Mouse (Mus musculus) large intestine, adult 2 months (tissue): ENCODE results near the gene Sox13. TPM values are rescaled to one million over a fixed set of nuclear protein-coding genes. Genes with fewer than 3 reads are reported as not detected.
"Not testable (repeated sequence)": the region's sequence is repeated elsewhere in the genome, so short reads cannot be mapped to it uniquely, and the experiment has no call there.

Source experiments
- DNase-seq: peaks from one replicate; pipeline ENCODE4 v3.0.0-alpha.2; 2012; ENCODE audit warnings: low read depth, low spot score
- WGBS: fragments of 180-500 bp; shearing (Covaris S2); methylation state at CpG from one replicate; pipeline ENCODE4 v1.1.7; 2018; 5-methylcytosine and 5-hydroxymethylcytosine counted together
- polyA plus RNA-seq: library from polyadenylated mRNA; depleted of rRNA; stranded (reverse); fragments of >200 nt; gene quantifications from 2 replicates; pipeline ENCODE4 v1.2.3, GENCODE M21; 2012; rRNA removed

Gene Sox13
- polyA plus RNA-seq, 1 experiment, result 52.1 TPM

DNA sequence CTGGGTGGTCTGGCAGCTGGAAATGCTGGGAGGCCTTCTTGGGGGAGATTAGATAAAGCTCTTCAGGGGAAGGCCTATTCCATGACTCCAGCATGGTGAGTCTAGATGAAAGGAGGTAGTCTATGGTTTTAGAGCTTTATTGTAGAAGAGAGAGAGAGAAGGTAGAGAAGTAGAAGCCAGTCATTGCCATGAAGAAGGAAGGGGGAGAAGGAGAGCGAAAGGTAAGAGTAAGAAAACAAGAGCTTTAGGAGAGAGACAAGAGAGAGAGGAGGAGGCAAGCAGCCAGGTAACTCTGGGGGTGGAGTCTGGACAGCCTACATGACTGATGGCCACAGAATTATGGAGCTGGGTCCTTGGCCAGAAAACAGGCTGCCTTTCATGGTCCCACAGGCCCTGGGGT lies 74.0 kb downstream of the Sox13 start, which contains the start of gene Ren1:
Ren1 (plus strand) TSS at position 301 of the 400 bp plus-strand sequence.
- 91% methylated on average over 1 of the region's 1 CpGs for WGBS

GRCm38 (mm10) chr1:133347693-133348520 lies 76.3 kb downstream of the Sox13 start:
- 37% methylated on average over 11 of the region's 11 CpGs for WGBS
- DNase-seq, result peak; percentile 43

More for the DNA sequence above, 74.0 kb downstream of the Sox13 start, which contains the start of gene Ren1:
- DNase-seq, result no peak

- DNase-seq, result no peak
- WGBS, result 83% methylated on average over 3 of the region's 3 CpGs
These were observed 77.0 kb downstream of the Sox13 start for GRCm38 (mm10) chr1:133347226-133347625.

- WGBS, result 73% methylated on average over 9 of the region's 9 CpGs
- DNase-seq, result no peak
These were observed 77.6 kb downstream of the Sox13 start for GRCm38 (mm10) chr1:133346531-133346930.

- WGBS, result 71% methylated on average over 2 of the region's 2 CpGs
- no peak for DNase-seq
These were observed 79.8 kb downstream of the Sox13 start for GRCm38 (mm10) chr1:133344357-133344756.

- WGBS, result 16% methylated on average over 1 of the region's 1 CpGs
- not testable (repeated sequence) for DNase-seq
These were observed 83.8 kb downstream of the Sox13 start for GRCm38 (mm10) chr1:133340403-133340802.

- DNase-seq, result no peak
- WGBS, result 79% methylated on average over 6 of the region's 6 CpGs
These were observed 90.2 kb downstream of the Sox13 start for GRCm38 (mm10) chr1:133333937-133334336.

GRCm38 (mm10) chr1:133332656-133333430 lies 91.3 kb downstream of the Sox13 start:
- no peak for DNase-seq
- 90% methylated on average over 11 of the region's 11 CpGs for WGBS

Other genes with a start within 250 kb of the Sox13 start
- gene Golt1a, start 114.6 kb downstream of the Sox13 start, polyA plus RNA-seq, result 53.3 and 65.3 TPM in 2 replicates
- not detected in 2 replicates for gene Kiss1, start 102.5 kb downstream of the Sox13 start, polyA plus RNA-seq
- gene Ren1, start 73.9 kb downstream of the Sox13 start, polyA plus RNA-seq, result 1.5 and 2.6 TPM in 2 replicates
- gene Etnk2, start 60.8 kb downstream of the Sox13 start, polyA plus RNA-seq, result 0.81 and 1.0 TPM in 2 replicates
- gene Snrpe, start 185.9 kb upstream of the Sox13 start, polyA plus RNA-seq, result 54.1 and 59.6 TPM in 2 replicates
- 1.4 and 4.7 TPM in 2 replicates for gene Zbed6, start 236.5 kb upstream of the Sox13 start, polyA plus RNA-seq
- gene Gm38394, start 236.9 kb upstream of the Sox13 start, polyA plus RNA-seq, result 1.0 and 3.0 TPM in 2 replicates